Mouse (Mus musculus): ENCODE data around the gene Pbx1. TPM values are rescaled to one million over a fixed set of nuclear protein-coding genes. Genes with fewer than 3 reads are reported as not detected.

Pbx1 gene
- total RNA-seq, 4 experiments from 2014 or later: 136 to 166 (median 145) TPM

GRCm38 (mm10) chr1:168307275-168308182, 124.5 kb downstream of the Pbx1 start:
- DNase-seq (ENCODE audit: low spot score in 2 of 2): no peak

DNA sequence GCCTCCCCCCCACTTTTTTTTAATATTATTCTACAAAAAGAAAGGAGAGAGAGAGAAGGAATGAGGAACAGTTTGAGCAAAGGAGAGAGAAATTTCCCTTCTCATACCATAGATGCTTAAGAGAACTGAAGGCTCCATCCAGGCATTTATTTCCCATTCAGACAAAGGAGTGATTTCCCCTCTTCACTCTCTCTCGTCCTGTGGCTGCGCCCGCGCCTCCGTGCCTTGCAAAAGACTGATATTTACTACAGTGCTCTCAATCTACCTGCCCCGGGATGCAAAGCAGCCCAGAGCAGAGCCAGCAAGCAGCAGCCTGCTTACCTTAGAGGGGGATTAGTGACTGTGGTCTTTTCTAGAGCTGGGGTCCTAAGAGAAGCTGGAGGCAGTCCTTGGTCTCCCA, 131.6 kb downstream of the Pbx1 start:
- no peak for DNase-seq (ENCODE audit: low spot score in 2 of 2)

DNA sequence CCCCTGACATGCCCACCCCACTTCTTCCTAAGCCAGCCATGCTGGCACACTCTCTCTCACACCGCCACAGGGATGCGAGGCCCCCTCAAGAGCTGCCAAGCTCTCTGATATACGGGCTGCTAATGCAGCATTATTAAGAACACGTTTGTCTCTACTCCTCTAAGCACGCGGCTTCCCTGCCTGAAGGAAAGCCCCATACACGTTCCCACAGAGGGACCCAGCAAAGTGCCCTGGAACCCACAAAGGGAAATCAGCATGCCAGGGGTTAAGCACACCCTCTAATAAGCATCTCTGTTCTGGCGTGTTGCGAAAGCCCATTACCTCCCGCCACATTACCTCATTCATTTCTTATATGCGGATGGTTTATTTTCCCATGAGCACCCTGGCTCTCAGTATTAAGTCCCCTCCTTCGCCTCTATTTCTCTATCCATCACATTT, 132.1 kb downstream of the Pbx1 start:
- DNase-seq (ENCODE audit: low spot score in 2 of 2): no peak

GRCm38 (mm10) chr1:168299181-168299580, 132.9 kb downstream of the Pbx1 start:
- DNase-seq (ENCODE audit: low spot score in 2 of 2): no peak

- DNase-seq (ENCODE audit: low spot score in 2 of 2): no peak
Measured at GRCm38 (mm10) chr1:168296290-168296689, 135.8 kb downstream of the Pbx1 start.

- DNase-seq (ENCODE audit: low spot score in 2 of 2): no peak
Measured at GRCm38 (mm10) chr1:168295782-168296181, 136.3 kb downstream of the Pbx1 start.

DNA sequence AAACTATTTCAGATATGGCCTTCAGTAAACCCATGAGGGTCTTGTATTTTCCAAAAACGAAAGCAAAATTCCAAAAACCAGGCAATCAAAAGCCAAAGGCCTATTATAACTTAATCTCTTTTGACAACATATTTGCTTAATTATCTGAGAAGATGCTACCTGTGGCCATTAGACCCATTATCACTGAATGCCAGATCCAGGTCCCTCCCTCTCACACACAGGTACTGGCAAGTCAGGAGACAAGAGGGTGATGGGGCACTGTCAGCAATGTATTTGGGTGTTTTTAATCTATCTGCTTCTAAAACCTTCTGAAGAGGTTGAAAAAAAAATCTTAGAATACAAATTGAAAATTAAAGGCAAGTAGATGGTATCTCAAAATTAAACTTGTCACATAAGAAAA, 138.4 kb downstream of the Pbx1 start:
- DNase-seq (ENCODE audit: low spot score in 2 of 2): no peak

- DNase-seq (ENCODE audit: low spot score in 2 of 2): no peak
Measured at GRCm38 (mm10) chr1:168292106-168292505, 140.0 kb downstream of the Pbx1 start.

GRCm38 (mm10) chr1:168291643-168292040, 140.4 kb downstream of the Pbx1 start:
- DNase-seq (ENCODE audit: low spot score in 2 of 2): no peak

- DNase-seq (ENCODE audit: low spot score in 2 of 2): peak in 1 of 2 experiments; percentile 36
Measured at GRCm38 (mm10) chr1:168291001-168291642, 140.9 kb downstream of the Pbx1 start.

GRCm38 (mm10) chr1:168290236-168290985, 141.7 kb downstream of the Pbx1 start:
- no peak for DNase-seq (ENCODE audit: low spot score in 2 of 2)

- DNase-seq (ENCODE audit: low spot score in 2 of 2): no peak
Measured at GRCm38 (mm10) chr1:168288891-168289545, 143.1 kb downstream of the Pbx1 start.

GRCm38 (mm10) chr1:168287843-168288591, 144.1 kb downstream of the Pbx1 start:
- peak; percentile 32 to 50 for DNase-seq (ENCODE audit: low spot score in 2 of 2)

- no peak for DNase-seq (ENCODE audit: low spot score in 2 of 2)
Measured at GRCm38 (mm10) chr1:168286862-168287650, 145.0 kb downstream of the Pbx1 start.

DNA sequence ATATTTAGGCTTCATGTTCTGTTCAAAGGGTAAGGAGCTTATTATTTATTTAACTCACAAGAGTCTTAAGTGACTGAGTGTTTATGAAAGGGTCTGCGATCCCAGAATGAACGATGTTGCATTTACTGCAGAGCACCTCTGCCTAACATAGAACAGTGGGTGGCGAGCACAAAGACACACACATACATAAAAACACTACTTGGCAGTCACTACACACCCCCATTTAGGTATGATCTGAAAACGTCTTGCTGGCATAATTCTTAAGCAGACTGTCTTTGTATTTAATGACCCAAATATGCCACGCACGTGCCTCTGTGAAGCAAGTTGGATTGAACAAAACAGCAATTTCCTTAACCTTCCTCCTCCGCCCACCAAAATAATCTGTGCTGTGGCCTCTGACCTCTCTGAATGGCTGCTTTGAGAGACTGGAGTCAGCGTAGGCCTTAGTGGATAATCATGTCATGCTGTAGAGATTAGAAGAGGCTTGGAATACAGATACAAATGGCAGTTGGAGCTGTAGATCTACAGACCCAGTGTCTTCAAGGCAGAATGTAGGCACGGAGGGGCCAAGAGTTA, 147.4 kb downstream of the Pbx1 start:
- DNase-seq (ENCODE audit: low spot score in 2 of 2): no peak

- no peak for DNase-seq (ENCODE audit: low spot score in 2 of 2)
Measured at GRCm38 (mm10) chr1:168283841-168284565, 148.1 kb downstream of the Pbx1 start.

DNA sequence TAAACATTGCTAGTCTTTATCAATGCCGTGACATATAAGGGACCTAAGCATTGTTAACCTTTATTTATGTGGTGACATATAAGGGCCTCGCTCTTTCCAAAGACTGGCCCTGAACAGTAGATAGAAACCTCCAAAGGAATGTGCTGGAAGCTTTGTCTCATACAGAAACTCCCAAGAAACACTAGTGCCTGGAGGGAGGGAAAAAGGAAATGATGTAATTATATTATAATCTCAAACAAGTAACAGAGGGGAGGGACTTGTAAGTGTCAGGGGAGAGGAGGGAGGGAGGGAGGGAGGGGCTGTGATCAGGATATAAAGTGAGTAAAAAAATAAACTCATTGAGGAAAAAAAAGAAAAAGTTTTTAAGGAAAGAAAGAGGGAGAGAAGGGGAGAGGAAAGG, 148.6 kb downstream of the Pbx1 start:
- DNase-seq (ENCODE audit: low spot score in 2 of 2): no peak

GRCm38 (mm10) chr1:168275678-168276077, 156.4 kb downstream of the Pbx1 start:
- no peak for DNase-seq (ENCODE audit: low spot score in 2 of 2)

GRCm38 (mm10) chr1:168274296-168274695, 157.8 kb downstream of the Pbx1 start:
- DNase-seq (ENCODE audit: low spot score in 2 of 2): no peak

Data from left cerebral cortex, adult 8-10 months (tissue).